Mouse (Mus musculus) neural tube, embryonic 10.5 days (tissue): ENCODE results near the gene Mbtps1.

Source experiments
- DNase-seq: peaks from one replicate; pipeline ENCODE4 v3.0.0-alpha.2; 2017; ENCODE audit warnings: low spot score; ENCODE audit errors: extremely low spot score

The Mbtps1 gene

GRCm38 (mm10) chr8:119557821-119558602 lies 523 bp downstream of the Mbtps1 start:
- DNase-seq, result no peak

- DNase-seq, result no peak
Measured at GRCm38 (mm10) chr8:119557132-119557531, 1.4 kb downstream of the Mbtps1 start.

- no peak for DNase-seq
Measured at GRCm38 (mm10) chr8:119555861-119556260, 2.7 kb downstream of the Mbtps1 start.

GRCm38 (mm10) chr8:119552967-119553366 lies 5.6 kb downstream of the Mbtps1 start:
- DNase-seq, result no peak

GRCm38 (mm10) chr8:119548560-119549113 lies 9.9 kb downstream of the Mbtps1 start:
- no peak for DNase-seq

- DNase-seq, result no peak
Measured at GRCm38 (mm10) chr8:119547019-119547691, 11.4 kb downstream of the Mbtps1 start.

- DNase-seq, result no peak
Measured at GRCm38 (mm10) chr8:119545791-119546190, 12.7 kb downstream of the Mbtps1 start.

- DNase-seq, result no peak
Measured at GRCm38 (mm10) chr8:119545180-119545579, 13.4 kb downstream of the Mbtps1 start.

- no peak for DNase-seq
Measured at GRCm38 (mm10) chr8:119544606-119545005, 13.9 kb downstream of the Mbtps1 start.

- no peak for DNase-seq
Measured at GRCm38 (mm10) chr8:119531973-119532372, 26.6 kb downstream of the Mbtps1 start.

- DNase-seq, result no peak
Measured at GRCm38 (mm10) chr8:119531397-119531796, 27.1 kb downstream of the Mbtps1 start.

GRCm38 (mm10) chr8:119530937-119531336 lies 27.6 kb downstream of the Mbtps1 start:
- DNase-seq, result no peak

GRCm38 (mm10) chr8:119528762-119529161 lies 29.8 kb downstream of the Mbtps1 start:
- DNase-seq, result no peak

GRCm38 (mm10) chr8:119520102-119520501 lies 38.4 kb downstream of the Mbtps1 start:
- DNase-seq, result no peak

GRCm38 (mm10) chr8:119516674-119517073 lies 41.9 kb downstream of the Mbtps1 start:
- no peak for DNase-seq

GRCm38 (mm10) chr8:119515767-119516166 lies 42.8 kb downstream of the Mbtps1 start:
- DNase-seq, result no peak

- DNase-seq, result no peak
Measured at GRCm38 (mm10) chr8:119514940-119515339, 43.6 kb downstream of the Mbtps1 start.

- no peak for DNase-seq
Measured at GRCm38 (mm10) chr8:119513405-119513804, 45.1 kb downstream of the Mbtps1 start.

GRCm38 (mm10) chr8:119511722-119512121 lies 46.8 kb downstream of the Mbtps1 start:
- DNase-seq, result no peak

GRCm38 (mm10) chr8:119510471-119510870 lies 48.1 kb downstream of the Mbtps1 start:
- no peak for DNase-seq

GRCm38 (mm10) chr8:119506106-119506505 lies 52.4 kb downstream of the Mbtps1 start:
- no peak for DNase-seq

GRCm38 (mm10) chr8:119505488-119505887 lies 53.0 kb downstream of the Mbtps1 start:
- no peak for DNase-seq
